ENCODE assay signal across 28 mouse cellular contexts in the genomic region with DNA sequence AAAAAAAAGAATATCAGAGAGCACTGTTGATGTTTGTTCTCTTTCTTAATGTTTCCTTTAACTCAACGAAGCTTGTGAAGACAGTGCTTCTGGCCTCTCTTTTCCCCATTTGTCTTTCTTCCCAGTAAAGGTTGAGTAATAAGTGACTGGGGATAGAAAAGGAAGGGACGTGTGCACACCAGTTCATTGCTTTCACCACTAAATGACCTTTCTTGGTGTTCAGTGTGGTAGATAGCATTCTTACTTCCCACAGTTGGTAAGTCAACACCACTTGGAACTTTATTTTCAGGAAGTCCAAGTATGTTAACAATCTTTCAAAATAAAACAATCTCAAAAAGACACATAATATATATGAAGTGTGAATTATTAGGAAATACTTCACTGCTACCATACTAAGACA.
"Had no signal": no experiment of that assay in that cellular context is flagged by ENCODE, and none has a peak within 500 bp of the region (broad histone marks: within the 10 kb centered on the region; RNA-seq: fewer than 3 reads in every experiment).

No protein-coding gene starts in this region.

- H3K4me3 ChIP-seq: embryonic facial prominence, embryonic 10.5 days; embryonic facial prominence, embryonic 12.5 days; embryonic facial prominence, embryonic 13.5 days; embryonic facial prominence, embryonic 15.5 days; erythroblast, embryonic 14.5 days; forebrain, embryonic 10.5 days; forebrain, embryonic 12.5 days; forebrain, embryonic 13.5 days; forebrain, embryonic 15.5 days; gastrocnemius, adult 2 months had no signal

- H3K27me3 ChIP-seq: embryonic facial prominence, embryonic 12.5 days; embryonic facial prominence, embryonic 13.5 days; embryonic facial prominence, embryonic 15.5 days; forebrain, embryonic 12.5 days; forebrain, embryonic 13.5 days; forebrain, embryonic 15.5 days had no signal

- H3K27ac ChIP-seq: embryonic facial prominence, embryonic 10.5 days; embryonic facial prominence, embryonic 12.5 days; embryonic facial prominence, embryonic 13.5 days; embryonic facial prominence, embryonic 15.5 days; forebrain, embryonic 10.5 days; forebrain, embryonic 12.5 days; forebrain, embryonic 13.5 days; forebrain, embryonic 15.5 days; gastrocnemius, adult 2 months had no signal

- H3K4me1 ChIP-seq: embryonic facial prominence, embryonic 10.5 days; embryonic facial prominence, embryonic 12.5 days; embryonic facial prominence, embryonic 13.5 days; embryonic facial prominence, embryonic 15.5 days; forebrain, embryonic 10.5 days; forebrain, embryonic 12.5 days; forebrain, embryonic 13.5 days; forebrain, embryonic 15.5 days had no signal

- H3K4me2 ChIP-seq: embryonic facial prominence, embryonic 12.5 days; embryonic facial prominence, embryonic 13.5 days; embryonic facial prominence, embryonic 15.5 days; forebrain, embryonic 12.5 days; forebrain, embryonic 13.5 days; forebrain, embryonic 15.5 days had no signal

- DNase-seq: cerebellum, adult 18-20 months; cerebellum, adult 2 months; cerebellum, adult 8-10 months; cerebellum, adult 9-10 months; cerebellum, adult 9-11 months; cerebellum, postnatal 10 days; cerebellum, postnatal 14 days; cerebellum, postnatal 25 days; cerebellum, postnatal 36 days; embryo, embryonic 11 days; gastrocnemius, adult 2 months; gastrocnemius, postnatal 10 days; gastrocnemius, postnatal 14 days; gastrocnemius, postnatal 25 days; gastrocnemius, postnatal 36 days; heart, adult 11 months had no signal

- ATAC-seq: forebrain, embryonic 13.5 days; forebrain, embryonic 14.5 days; forebrain, embryonic 15.5 days; forebrain, embryonic 16.5 days; forebrain, postnatal 0 days had no signal

- H3K36me3 ChIP-seq: embryonic facial prominence, embryonic 10.5 days; embryonic facial prominence, embryonic 12.5 days; embryonic facial prominence, embryonic 13.5 days; embryonic facial prominence, embryonic 15.5 days; forebrain, embryonic 10.5 days; forebrain, embryonic 12.5 days; forebrain, embryonic 15.5 days had no signal

- H3K9ac ChIP-seq: embryonic facial prominence, embryonic 12.5 days; embryonic facial prominence, embryonic 13.5 days; embryonic facial prominence, embryonic 15.5 days; forebrain, embryonic 12.5 days; forebrain, embryonic 13.5 days; forebrain, embryonic 15.5 days; forebrain, postnatal 0 days had no signal

- H3K9me3 ChIP-seq: embryonic facial prominence, embryonic 10.5 days; embryonic facial prominence, embryonic 12.5 days; embryonic facial prominence, embryonic 13.5 days; embryonic facial prominence, embryonic 15.5 days; forebrain, embryonic 10.5 days; forebrain, embryonic 12.5 days; forebrain, embryonic 13.5 days; forebrain, embryonic 15.5 days had no signal
